Mouse (Mus musculus) ovary, adult 18-20 months (tissue): Measurements from ENCODE around the gene Ak4.

Experiments used
- DNase-seq: peaks from one replicate; pipeline ENCODE4 v3.0.0; 2022; ENCODE audit warnings: low spot score, mixed read lengths

Ak4 gene

GRCm38 (mm10) chr4:101511768-101512521, 92.9 kb downstream of the Ak4 start:
- DNase-seq = no peak

DNA sequence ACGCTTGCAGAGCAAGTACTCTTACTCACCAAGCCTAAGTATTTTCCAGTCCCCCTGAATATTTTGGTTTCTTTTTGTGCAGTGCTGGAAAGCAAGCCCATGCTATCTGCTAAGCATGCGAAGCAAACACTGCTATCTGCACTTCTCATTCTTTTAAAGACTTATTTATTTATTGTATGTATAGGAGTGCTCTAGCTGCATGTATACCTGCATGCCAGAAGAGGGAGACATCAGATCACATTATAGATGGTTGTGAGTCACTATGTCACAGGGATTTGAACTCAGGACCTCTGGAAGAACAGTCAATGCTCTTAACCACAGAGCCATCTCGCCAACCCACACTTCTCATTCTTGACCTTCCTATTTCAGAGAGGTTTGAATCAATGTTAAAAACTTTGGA, 94.2 kb downstream of the Ak4 start:
- no peak for DNase-seq

GRCm38 (mm10) chr4:101515853-101516252, 96.8 kb downstream of the Ak4 start:
- no peak for DNase-seq
